Mouse (Mus musculus) cortical plate, adult 2 months (tissue): ENCODE measurements around the gene a.

Source experiments
- CTCF ChIP-seq: fragments of 200-500 bp; IDR thresholded peaks from 2 replicates; pipeline ENCODE4 v1.5.1; 2011; ENCODE audit warnings: mild to moderate bottlenecking, control low read depth, low read length; ENCODE audit not compliant: insufficient read depth; ENCODE audit errors: extremely low read depth
- POLR2A ChIP-seq: fragments of 200-500 bp; IDR thresholded peaks from 2 replicates; pipeline ENCODE4 v1.6.1; 2011; ENCODE audit warnings: mild to moderate bottlenecking, low read length, control low read depth; ENCODE audit not compliant: insufficient read depth; ENCODE audit errors: extremely low read depth

DNA sequence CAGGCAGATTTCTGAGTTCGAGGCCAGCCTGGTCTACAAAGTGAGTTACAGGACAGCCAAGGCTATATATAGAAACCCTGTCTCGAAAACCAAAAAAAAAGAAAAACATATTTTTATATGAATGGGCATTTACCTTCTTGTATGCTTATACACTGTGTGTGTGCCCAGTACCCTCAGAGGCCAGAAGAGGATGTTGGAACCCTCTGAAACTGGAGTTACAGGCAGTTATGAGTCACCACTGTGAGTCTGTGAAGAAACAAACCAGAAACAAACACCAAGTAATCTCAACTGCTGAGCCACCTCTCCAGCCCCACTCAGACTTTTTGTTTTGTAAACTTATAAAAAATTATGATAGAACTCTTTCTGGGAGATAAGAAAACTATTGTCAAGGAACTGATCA is 255.6 kb downstream of the a start:
- TF ChIP-seq POLR2A (no peak), CTCF (no peak)
